Mouse (Mus musculus) MN1 (cell line): ENCODE data around the gene Dbh.

Experiments used
- DNase-seq: peaks from one replicate; pipeline ENCODE4 v3.0.0-alpha.2; 2016; ENCODE audit warnings: low spot score

Dbh gene

GRCm38 (mm10) chr2:27164796-27165590 lies at the start of gene Dbh:
Dbh (plus strand) TSS chr2:27165233.
- DNase-seq: no peak

GRCm38 (mm10) chr2:27118452-27118851 lies 46.6 kb upstream of the Dbh start:
- DNase-seq: no peak

GRCm38 (mm10) chr2:27119766-27120165 lies 45.3 kb upstream of the Dbh start:
- no peak for DNase-seq

GRCm38 (mm10) chr2:27120241-27120641 lies 44.8 kb upstream of the Dbh start:
- DNase-seq: peak; percentile 84

- DNase-seq: peak; percentile 55
Observed at GRCm38 (mm10) chr2:27121626-27122355, 43.2 kb upstream of the Dbh start.

GRCm38 (mm10) chr2:27122578-27122977 lies 42.5 kb upstream of the Dbh start:
- DNase-seq: no peak

GRCm38 (mm10) chr2:27123121-27123520 lies 41.9 kb upstream of the Dbh start:
- no peak for DNase-seq

GRCm38 (mm10) chr2:27125979-27126378 lies 39.1 kb upstream of the Dbh start:
- DNase-seq: peak; percentile 29

GRCm38 (mm10) chr2:27126496-27126895 lies 38.5 kb upstream of the Dbh start:
- DNase-seq: no peak

GRCm38 (mm10) chr2:27128990-27129389 lies 36.0 kb upstream of the Dbh start:
- DNase-seq: no peak

- no peak for DNase-seq
Observed at GRCm38 (mm10) chr2:27135935-27136334, 29.1 kb upstream of the Dbh start.

- DNase-seq: no peak
Observed at GRCm38 (mm10) chr2:27136336-27136735, 28.7 kb upstream of the Dbh start.

GRCm38 (mm10) chr2:27136789-27137188 lies 28.2 kb upstream of the Dbh start:
- no peak for DNase-seq

- DNase-seq: no peak
Observed at GRCm38 (mm10) chr2:27138356-27138755, 26.7 kb upstream of the Dbh start.

GRCm38 (mm10) chr2:27141950-27142693 lies 22.9 kb upstream of the Dbh start, which contains the start of gene Fam163b:
Fam163b (minus strand) TSS chr2:27142491.
- peak; percentile 33 for DNase-seq

- DNase-seq: no peak
Observed at GRCm38 (mm10) chr2:27144957-27145356, 20.1 kb upstream of the Dbh start.

GRCm38 (mm10) chr2:27146840-27147239 lies 18.2 kb upstream of the Dbh start:
- DNase-seq: no peak

- DNase-seq: no peak
Observed at GRCm38 (mm10) chr2:27149457-27149856, 15.6 kb upstream of the Dbh start.

GRCm38 (mm10) chr2:27154466-27155185 lies 10.4 kb upstream of the Dbh start:
- no peak for DNase-seq

- DNase-seq: no peak
Observed at GRCm38 (mm10) chr2:27156596-27156995, 8.4 kb upstream of the Dbh start.

- DNase-seq: no peak
Observed at GRCm38 (mm10) chr2:27161526-27161925, 3.5 kb upstream of the Dbh start.

GRCm38 (mm10) chr2:27162656-27163055 lies 2.4 kb upstream of the Dbh start:
- peak; percentile 29 for DNase-seq
